Mouse (Mus musculus): Measurements from ENCODE around the gene Gramd4.
A peak's percentile ranks its signal among the peaks of the same experiment; 100 is the strongest.
"Not testable (repeated sequence)": the region's sequence is repeated elsewhere in the genome, so short reads cannot be mapped to it uniquely, and the experiment has no call there.

The Gramd4 gene

GRCm38 (mm10) chr15:86091998-86092670, 34.6 kb downstream of the Gramd4 start:
- DNase-seq = no peak

GRCm38 (mm10) chr15:86093236-86093635, 35.7 kb downstream of the Gramd4 start:
- no peak for DNase-seq

- peak; percentile 58 for DNase-seq
These were observed 37.0 kb downstream of the Gramd4 start for GRCm38 (mm10) chr15:86094324-86095121.

GRCm38 (mm10) chr15:86095722-86096603, 38.5 kb downstream of the Gramd4 start:
- DNase-seq = no peak

GRCm38 (mm10) chr15:86096604-86097020, 39.1 kb downstream of the Gramd4 start:
- DNase-seq = not testable (repeated sequence)

- no peak for DNase-seq
These were observed 40.4 kb downstream of the Gramd4 start for GRCm38 (mm10) chr15:86097871-86098270.

GRCm38 (mm10) chr15:86101585-86101984, 44.1 kb downstream of the Gramd4 start:
- DNase-seq = no peak

- no peak for DNase-seq
These were observed 44.8 kb downstream of the Gramd4 start for GRCm38 (mm10) chr15:86102308-86102707.

GRCm38 (mm10) chr15:86104401-86105344, 47.2 kb downstream of the Gramd4 start:
- no peak for DNase-seq

GRCm38 (mm10) chr15:86105345-86105697, 47.8 kb downstream of the Gramd4 start:
- no peak for DNase-seq

GRCm38 (mm10) chr15:86105751-86106150, 48.3 kb downstream of the Gramd4 start:
- no peak for DNase-seq

- no peak for DNase-seq
These were observed 50.5 kb downstream of the Gramd4 start for GRCm38 (mm10) chr15:86107831-86108471.

- DNase-seq = no peak
These were observed 51.8 kb downstream of the Gramd4 start for GRCm38 (mm10) chr15:86109245-86109644.

GRCm38 (mm10) chr15:86109650-86110211, 52.2 kb downstream of the Gramd4 start:
- no peak for DNase-seq

- peak; percentile 73 for DNase-seq
These were observed 53.0 kb downstream of the Gramd4 start for GRCm38 (mm10) chr15:86110361-86111103.

GRCm38 (mm10) chr15:86112707-86113341, 55.3 kb downstream of the Gramd4 start:
- no peak for DNase-seq

GRCm38 (mm10) chr15:86113342-86113710, 55.8 kb downstream of the Gramd4 start:
- peak; percentile 34 for DNase-seq

- DNase-seq = no peak
These were observed 58.9 kb downstream of the Gramd4 start for GRCm38 (mm10) chr15:86116421-86116820.

GRCm38 (mm10) chr15:86117115-86118100, 59.9 kb downstream of the Gramd4 start:
- DNase-seq = no peak

All from thymus, postnatal 14 days (tissue).